Mouse (Mus musculus) B cell, adult 67 days (primary cell): ENCODE measurements around the gene Lrtm2. TPM values are rescaled to one million over a fixed set of nuclear protein-coding genes. Genes with fewer than 3 reads are reported as not detected.

ENCODE experiments used
- total RNA-seq, 2 experiments: library from RNA; stranded (reverse); gene quantifications; 4 replicates each; pipeline ENCODE4 v1.2.4; 2023

Gene Lrtm2
- total RNA-seq = under 1 TPM; 0.56 to 0.61 TPM

GRCm38 (mm10) chr6:119330506-119330905 is at the start of gene Lrtm2:
Gene Lrtm2 (minus strand): TSS chr6:119330766.

Other genes starting within 250 kb of the Lrtm2 start
- gene Dcp1b, start 155.5 kb downstream of the Lrtm2 start, total RNA-seq = 10 to 100 TPM; 26.7 to 28.2 TPM
- gene Cacna1c, start 134.3 kb downstream of the Lrtm2 start, total RNA-seq = not detected
- gene Cacna2d4, start 94.2 kb downstream of the Lrtm2 start, total RNA-seq = 1 to 10 TPM; 1.7 to 2.5 TPM
- 10 to 100 TPM; 36.6 to 43.5 TPM for gene Adipor2, start 86.9 kb upstream of the Lrtm2 start, total RNA-seq
- gene Fbxl14, start 148.9 kb upstream of the Lrtm2 start, total RNA-seq = 10 to 100 TPM; 59.2 to 63.7 TPM
- not detected for gene Wnt5b, start 213.6 kb upstream of the Lrtm2 start, total RNA-seq